Mouse (Mus musculus): Measurements from ENCODE around the gene Srebf2.

Srebf2 gene

DNA sequence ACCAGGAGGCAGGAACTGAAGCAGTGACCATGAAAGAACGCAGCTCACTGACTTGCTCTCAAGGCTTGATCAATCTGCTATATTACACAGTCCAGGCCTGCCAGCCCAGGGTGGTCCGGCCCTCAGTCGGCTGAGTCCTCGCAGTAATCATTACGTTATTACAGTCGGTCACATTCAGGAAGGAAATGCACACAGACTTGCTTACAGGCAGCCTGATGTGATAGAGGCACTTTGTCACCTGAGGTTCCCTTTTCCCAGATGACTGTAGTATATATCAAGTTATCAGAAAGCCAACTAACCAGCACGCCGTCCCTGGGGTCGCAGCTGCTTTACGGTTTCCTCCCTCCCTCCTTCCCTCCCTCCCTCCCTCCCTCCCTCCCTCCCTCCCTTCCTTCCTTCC, 9.9 kb downstream of the Srebf2 start:
- DNase-seq (ENCODE audit: low read depth, low spot score), result no peak

DNA sequence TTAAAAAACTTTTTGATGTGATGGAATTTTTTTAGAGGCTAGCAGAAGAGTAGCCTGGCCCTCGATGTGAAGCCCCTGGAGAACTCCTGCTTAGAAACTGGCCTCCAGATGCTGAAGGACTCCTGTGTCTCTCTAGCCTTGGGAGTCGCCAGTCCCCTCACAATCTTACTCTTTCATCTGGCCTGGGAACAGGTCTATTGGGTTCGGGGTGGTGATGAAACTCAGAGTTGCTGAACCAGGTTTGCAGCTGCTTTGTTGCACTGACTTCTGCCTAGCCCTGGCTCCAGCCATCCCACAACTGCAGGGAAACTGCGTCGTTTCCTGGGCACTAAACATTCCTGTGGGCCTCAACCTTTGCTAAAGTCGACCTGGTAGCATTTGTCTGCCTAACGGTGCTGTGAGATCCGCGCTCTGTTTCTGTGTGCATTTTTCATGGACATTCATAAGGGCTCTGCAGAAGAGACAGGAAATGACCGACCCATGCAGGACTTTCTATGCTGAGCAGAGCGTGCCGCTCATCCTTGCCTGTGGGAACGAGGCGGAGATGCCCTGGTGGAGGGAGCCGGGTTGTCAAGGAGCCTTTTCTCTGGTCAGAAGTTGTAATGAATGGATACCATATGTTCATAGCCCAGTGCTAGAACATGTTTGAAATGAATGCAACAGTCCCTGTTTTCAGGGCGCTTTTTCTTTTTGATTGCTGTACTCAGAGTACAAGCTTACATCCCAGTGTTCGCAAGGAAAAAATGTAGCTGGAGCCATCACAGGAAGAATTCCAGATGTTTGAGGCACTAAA, 11.5 kb downstream of the Srebf2 start:
- no peak for DNase-seq (ENCODE audit: low read depth, low spot score)

DNA sequence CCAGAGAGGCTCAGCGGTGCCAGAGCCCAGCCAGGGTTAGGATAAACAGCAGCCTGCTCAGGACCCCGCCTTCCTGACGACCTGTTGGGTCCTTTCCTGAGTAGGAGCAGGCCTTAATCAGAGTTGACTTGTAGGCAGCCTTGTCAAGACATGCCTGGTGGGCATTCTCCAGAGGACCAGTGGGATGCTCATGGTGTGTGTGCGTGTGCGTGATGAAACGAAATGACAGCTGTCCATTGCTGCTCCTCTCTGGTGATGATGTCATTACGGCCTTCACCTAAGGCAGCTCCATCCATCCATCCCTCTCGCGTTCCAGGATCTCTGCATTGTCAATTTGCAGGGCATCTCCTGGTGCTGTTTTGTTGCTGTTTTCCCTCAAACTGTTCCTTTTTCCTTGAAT, 12.5 kb downstream of the Srebf2 start:
- DNase-seq (ENCODE audit: low read depth, low spot score), result no peak

DNA sequence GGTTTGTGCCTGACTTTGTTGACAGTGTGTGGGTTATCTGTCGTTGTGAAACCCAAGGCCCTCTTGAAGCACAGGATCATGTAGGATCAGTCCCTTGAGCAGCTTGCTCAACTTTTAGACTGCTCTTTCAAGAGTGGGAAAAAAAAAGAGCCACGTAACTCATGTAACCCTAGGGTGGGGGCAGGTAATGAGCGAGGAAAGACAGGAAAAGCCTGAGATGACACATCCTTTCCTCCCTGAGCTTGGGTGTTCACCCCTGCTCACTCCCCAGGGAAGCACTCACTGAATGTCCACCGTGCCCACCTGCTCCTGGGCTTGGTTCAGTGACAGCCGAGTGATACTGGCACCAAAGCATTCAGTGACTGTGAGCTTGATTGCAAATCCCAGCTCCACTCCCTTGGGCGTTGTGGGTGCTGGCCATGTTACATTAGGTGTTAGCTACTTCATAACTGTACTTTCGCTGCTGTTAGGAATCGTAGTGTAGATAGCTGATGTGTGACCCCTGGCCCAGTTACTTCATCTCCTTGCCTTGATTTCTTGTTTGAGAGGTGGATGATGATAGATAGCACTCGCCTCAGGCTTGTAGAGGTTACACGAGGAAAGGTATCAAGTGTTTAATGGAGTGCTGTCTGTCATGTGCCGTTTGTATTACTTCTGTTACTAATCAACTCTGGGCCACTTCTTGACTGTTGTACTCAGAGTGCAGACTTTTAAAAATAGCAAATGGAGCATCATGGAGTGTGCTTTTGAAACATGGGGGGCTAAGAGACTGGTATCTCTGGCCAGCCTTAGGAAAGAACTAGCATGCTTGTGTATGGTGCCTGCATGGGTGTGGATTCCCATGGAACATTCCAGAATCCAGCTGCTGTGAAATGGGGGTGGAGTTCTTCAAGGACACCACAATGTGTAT, 14.0 kb downstream of the Srebf2 start:
- no peak for DNase-seq (ENCODE audit: low read depth, low spot score)

DNA sequence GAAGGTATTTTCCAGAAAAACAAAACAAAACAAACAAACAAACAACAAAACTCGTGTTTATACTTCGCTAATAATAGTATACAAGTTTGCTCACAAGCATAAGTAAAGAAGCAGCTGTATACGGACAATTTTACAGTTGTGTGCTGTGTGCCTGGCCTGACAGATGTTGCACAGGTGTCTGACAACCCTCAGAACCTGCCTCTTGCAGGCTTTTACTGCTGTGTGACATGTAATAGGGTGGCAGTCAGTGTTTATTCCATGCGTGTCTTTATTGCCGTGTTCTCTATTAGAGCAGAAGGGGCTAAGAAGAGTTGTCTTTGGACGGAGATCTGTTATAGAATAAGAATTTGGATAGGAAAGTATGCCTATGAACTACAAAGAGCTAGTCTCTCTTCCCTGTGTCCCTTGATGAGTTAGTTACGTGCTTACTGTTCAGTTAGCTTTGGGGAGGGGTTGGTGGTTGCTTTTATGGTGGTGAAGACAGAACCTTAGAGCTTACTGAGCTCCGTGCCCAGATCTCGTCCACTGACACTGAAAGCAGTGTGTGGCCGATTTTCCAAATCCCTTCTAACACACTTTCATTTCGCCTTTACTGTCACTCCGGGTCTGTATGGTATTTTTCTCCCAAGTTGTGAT, 15.1 kb downstream of the Srebf2 start:
- peak; percentile 26 for DNase-seq (ENCODE audit: low read depth, low spot score)

DNA sequence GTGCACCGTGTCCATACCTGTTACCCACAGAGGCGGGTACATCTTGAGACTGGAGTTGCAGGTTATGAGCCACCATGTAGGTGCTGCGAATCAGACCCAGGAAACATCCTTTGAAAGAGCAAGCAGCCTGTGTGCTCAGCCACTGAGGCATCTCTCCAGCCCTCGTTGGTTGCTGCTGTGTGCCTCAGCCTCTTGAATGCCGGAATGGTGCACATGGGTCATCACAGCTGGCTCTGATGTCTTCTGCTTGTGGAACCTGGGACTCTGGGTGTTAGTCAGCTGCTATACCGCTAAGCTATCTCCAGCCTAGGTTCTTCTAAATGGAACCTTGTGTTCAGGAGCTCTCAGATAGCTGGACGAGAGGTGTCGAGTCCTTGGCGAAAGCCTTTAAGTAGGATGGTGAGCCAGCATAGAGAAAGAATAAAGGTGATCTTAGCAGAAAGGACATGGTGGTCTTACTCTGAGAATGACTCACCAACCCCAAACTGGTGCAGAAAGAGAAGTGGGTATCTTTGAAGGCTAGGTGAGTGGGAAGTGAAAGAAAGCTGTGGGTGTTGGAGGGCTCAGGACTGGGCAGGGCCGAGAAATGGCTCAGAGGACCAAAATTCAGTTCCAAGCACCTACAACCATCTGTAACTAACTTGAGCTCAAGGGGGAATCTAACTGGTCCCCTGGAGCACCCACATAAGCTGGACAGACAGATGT, 16.5 kb downstream of the Srebf2 start:
- peak; percentile 42 for DNase-seq (ENCODE audit: low read depth, low spot score)

DNA sequence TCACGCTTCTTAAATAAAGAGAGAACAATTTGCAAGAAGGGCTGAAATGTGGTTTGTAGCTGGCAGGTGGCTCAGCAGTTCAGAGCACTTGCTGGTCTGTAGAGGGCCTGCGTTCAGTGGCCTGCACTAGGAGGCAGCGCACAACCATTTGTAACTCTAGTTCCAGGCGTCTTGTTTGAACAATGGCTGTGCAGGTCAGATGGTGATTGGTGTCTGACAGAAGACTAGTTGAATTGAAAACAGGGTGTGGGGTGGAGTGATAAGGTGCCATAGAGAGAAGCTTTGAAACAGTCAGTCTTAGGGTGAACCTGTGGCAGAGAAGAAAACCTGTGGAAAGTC, 17.0 kb downstream of the Srebf2 start:
- DNase-seq (ENCODE audit: low read depth, low spot score), result peak; percentile 47

DNA sequence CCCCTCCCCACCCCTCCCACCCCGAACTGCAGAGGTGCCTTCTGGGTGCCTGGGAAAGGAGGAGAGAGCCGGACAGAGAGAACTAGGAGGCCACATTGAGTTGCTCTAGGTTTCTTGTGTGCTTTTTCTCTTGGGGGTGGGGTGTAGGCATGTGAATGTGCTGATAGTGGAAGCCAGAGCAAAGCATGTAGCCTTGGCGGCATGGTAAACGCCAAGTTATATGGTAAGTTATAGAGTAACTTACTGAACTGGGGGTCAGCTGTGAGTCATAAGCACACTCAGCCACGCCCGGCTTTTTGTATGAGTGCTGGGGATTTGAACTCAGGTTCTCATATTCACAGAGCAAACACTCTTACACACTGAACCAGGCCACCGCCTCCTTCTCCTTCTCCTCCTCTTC, 17.5 kb downstream of the Srebf2 start:
- DNase-seq (ENCODE audit: low read depth, low spot score), result peak; percentile 20

DNA sequence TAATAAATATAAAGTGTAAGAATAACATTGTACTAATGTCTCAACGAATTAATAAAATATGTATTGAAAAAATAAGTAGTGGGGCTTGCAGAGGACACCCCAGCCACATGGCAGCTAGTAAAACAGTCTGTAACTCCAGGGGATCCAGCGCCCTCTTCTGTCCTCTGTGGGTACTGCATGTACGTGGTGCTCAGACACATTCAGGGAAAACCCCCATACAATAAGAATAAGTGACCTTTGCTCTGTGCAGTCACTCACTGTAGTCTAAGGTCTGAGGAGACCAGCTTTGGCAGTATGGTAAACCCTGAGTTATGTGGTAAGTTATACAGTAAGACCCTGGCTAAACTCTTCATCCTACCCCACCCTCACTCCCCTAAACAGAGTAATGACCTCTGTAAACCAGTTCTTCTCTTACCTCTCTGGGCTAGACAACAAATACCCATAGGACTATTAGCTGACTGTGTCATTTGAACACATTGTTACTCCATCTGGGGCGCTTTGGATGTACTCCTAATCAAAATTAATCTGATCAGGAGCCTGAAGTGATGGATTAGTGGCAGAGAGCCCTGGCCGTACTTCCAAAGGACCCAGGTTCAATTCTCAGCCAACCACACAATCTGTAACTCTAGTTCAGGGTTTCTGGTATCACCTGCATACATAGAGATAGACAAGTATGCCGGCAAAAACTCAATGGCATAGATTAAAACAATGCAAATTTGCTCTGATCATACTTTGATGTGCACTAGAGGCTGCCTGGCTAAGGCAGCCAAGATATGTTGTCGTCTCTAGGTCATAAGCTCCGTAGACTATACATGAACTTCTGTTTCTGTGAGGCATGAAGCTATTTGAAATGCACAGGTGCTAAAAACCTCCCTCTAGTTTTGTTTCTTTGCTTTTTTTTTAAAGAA, 18.6 kb downstream of the Srebf2 start:
- peak; percentile 93 for DNase-seq (ENCODE audit: low read depth, low spot score)

DNA sequence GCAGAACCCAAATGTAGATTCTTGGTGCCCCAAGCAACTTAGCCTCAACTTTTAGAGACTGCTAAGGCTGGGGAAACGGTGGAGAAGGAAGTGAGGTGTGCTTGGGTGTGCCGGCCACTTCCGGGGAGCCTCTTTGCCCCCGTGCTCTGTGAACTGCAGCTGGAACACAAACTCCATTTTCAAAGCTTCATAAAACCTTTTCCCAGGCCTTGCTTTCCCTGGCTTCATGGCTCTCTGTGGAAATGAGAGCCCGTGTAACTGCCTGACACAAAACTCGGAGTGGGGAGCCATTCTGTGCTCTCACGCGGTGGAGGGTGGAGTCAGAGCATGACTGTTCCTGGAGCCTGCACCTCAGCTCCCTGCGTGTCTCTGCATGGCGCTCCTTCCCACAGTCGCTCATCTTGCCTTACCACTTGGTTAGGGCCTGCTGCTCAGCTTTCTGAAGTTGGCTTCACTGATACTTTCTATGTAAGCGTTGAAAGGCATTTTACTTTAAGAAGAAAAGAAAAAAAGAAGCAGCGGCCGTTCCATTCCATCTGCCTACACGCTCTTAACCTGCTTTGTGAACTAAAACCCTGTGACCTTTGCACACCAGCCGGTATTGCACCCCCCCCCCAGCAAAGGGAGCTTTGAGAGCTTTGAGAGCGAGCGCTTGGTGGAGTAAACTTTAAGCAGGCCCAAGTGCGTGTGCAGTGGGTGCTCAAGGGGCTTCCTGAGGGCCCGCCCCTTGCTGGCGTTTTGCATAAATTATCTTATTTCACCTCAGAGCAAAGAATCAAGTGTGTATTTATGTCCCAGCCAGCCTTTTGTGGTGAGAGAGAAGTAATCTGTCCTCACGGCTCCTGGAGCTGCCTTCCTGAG, 19.5 kb downstream of the Srebf2 start:
- DNase-seq (ENCODE audit: low read depth, low spot score), result peak; percentile 82

DNA sequence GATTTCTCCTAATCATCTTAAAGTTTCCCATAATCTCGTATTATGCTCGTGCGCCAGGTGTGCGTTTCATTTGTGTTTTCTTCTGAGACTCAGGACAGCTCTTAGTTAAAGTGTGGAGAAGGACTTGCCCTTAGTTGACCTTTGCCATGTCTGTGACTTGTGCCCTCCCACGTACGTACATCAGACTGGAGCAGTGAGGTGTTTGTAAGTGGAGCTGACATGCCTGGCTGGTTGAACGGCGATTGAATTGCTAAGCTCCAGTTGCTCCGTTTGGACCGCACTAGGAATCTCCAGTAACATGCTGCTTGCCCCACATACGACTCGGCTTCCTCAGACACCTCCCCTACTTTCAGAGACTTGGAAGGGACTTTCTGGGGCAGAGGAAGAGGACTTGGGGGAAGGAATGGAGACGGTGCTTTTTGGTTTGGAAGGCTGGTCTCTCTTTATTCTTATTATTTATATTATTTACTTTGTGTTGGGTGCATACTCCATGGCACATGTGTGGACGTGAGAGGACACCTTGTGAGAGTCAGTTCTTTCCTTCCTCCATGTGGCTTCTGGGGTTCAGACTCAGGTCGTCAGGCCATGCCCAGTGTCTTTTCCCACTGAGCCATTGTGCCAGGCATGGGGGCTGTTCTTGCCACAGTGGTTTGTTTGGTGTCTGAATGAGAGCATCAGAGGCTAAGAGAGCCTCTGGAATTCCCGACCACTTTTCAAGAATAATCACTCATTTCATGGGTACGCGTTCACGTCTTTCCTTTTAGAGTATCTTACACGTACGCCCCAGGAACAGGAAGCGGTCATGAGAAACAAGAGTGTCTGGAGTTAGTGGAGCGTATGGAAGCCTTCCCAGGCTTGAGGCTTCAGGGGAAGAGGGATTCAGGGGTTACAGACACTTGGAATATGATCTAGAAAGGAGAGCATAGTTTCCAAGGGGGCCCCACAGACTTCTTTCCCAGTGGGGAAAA, 20.5 kb downstream of the Srebf2 start:
- DNase-seq (ENCODE audit: low read depth, low spot score), result peak; percentile 64

DNA sequence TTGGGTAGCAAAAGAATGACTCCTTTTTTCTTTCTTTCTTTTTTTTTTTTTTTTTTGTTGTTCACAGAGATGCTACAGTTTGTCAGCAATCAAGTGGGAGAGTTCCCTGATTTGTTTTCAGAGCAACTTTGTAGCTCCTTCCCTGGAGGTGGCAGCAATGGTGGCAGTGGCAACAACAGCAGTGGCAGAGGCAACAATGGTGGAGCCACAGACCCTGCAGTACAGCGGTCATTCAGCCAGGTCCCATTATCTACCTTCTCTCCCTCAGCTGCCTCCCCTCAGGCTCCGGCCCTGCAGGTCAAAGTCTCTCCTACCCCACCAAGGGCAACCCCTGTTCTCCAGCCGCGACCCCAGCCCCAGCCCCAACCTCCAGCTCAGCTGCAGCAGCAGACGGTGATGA, 22.7 kb downstream of the Srebf2 start:
- no peak for DNase-seq (ENCODE audit: low read depth, low spot score)

DNA sequence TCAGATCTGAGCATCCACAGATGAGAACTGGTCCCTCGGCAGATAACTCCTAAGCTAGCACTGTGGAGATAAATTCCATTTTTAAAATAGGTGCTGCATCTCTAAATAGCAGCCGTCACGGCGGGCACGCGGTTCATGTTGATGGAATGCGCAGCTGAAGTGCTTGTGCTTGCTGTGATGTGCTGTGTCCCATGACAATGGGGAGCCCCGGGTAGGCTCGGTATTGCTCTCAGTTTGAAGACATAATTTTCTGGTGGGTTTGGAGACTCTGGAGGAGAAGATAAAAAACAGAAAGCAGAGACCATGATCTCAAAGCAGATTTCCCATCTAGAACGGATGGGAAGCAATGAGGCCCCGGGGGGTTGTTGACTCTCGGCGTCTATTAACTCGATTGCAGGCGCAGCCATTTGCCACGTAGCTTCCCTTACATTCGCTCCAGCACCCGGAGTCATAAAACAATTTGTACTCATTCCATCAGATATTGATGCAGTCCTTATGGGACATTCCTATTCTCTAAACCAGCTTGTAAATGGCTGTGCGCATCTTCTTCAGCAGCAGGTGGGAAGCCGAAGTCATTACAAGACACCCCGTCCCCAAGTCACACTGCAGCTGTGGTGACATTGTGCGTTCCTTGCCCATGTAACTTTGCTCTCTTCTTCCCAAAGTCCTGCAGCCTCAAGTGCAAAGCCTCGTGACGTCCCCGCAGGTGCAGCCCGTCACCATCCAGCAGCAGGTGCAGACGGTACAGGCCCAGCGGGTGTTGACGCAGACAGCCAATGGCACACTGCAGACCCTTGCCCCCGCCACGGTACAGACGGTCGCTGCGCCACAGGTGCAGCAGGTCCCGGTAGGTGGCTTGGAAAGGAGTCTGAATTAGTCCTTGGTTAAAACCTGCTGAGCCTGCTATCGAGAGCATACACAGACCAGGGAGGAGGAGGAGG, 23.7 kb downstream of the Srebf2 start:
- DNase-seq (ENCODE audit: low read depth, low spot score), result no peak

DNA sequence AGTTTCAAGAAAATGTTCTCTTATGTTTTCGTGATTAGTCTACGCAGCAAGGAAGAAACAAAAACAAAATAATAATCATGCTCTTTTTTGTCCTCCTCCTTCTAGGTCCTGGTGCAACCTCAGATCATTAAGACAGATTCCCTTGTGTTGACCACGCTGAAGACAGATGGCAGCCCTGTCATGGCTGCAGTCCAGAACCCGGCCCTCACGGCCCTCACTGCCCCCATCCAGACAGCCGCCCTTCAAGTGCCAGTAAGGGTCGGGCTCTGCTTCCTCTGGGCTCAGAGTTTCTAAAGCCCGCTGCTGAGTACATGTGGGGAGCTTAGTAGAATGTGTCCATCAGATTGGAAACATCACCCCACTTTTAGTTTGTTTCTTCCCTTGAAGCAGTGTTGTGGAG, 25.7 kb downstream of the Srebf2 start:
- no peak for DNase-seq (ENCODE audit: low read depth, low spot score)

DNA sequence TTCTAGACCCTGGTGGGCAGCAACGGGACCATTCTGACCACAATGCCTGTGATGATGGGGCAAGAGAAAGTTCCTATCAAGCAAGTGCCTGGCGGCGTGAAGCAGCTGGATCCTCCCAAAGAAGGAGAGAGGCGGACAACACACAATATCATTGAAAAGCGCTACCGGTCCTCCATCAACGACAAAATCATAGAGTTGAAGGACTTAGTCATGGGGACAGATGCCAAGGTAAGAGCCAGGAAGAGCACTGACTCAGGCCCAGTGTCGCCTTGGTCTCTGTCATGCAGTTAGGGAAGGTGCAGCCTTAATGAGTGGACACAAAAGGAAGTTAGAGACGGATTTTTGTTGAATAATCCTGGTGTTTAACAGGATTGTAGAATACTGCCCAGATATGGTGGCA, 28.1 kb downstream of the Srebf2 start:
- no peak for DNase-seq (ENCODE audit: low read depth, low spot score)

DNA sequence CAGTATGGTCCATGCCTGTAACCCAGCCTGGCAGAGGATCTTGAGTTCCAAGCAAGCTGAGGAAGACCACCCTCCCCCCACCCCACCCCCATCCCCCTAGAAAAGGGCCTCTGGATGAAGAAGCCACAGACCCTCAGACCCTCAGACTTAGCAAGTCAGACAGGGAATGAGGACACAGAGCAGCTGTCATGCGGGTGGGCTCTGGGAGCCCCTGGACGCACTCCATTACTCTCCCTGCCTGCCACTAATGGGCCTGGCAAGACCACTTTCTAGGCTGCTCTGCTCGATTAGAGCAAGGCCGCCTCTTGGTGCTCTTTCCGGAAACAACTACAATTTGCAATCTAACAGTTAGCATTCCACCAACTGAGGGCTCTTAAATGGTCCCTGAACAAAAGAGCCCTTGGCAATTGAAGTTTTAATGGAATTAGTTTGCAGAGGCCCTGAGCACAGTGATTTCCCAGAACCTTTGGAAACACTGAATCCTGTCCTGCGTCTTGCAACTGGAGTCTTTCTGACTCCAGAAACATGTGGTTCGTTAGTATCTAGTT, 30.8 kb downstream of the Srebf2 start:
- no peak for DNase-seq (ENCODE audit: low read depth, low spot score)

DNA sequence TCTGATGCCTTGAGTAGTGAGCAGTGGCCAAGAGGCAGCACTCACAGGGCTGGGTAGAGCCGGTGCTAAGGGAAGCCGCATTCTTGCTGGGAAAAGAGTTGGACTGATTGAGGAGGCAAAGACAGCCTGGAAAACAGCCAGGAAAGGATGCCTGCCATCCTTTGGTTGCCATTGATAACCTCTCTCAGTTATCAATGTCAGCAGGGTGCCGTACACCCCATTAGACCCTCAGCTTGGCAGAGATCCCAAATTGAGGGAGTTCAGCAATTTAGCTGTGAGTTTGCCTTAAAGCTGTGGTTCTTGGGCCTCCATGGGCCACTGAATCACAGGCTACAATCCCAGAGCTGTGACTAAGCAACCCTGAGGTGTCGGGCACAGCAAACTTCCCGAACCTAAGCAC, 34.1 kb downstream of the Srebf2 start:
- DNase-seq (ENCODE audit: low read depth, low spot score), result no peak
